Mouse (Mus musculus): Measurements from ENCODE around the gene Pbx1.

- TF ChIP-seq GATA1 (IDR thresholded peaks at IDR 0.05; ENCODE audit: low read length) (no peak), TAL1 (IDR thresholded peaks at IDR 0.05; ENCODE audit: low read length) (no peak)
Measured at GRCm38 (mm10) chr1:168406291-168406675, 25.8 kb downstream of the Pbx1 start.
